Mouse (Mus musculus) heart, embryonic 14.5 days (tissue): Measurements from ENCODE around the gene Anapc11. TPM values are rescaled to one million over a fixed set of nuclear protein-coding genes. Genes with fewer than 3 reads are reported as not detected.

Experiments used
- ATAC-seq: fragments of 200-750 bp; cut with Nextera tagmentation; 2 replicates; pipeline ENCODE4 v1.8.0; 2017; ENCODE audit warnings: low read depth, moderate TSS enrichment; ENCODE audit not compliant: insufficient number of reproducible peaks, insufficient read depth, low FRiP score
- H3K27ac ChIP-seq, 2 experiments: fragments of 200-500 bp in 1 of 2; fragments of 300-500 bp in 1 of 2; sonication (generic) in 1 of 2; replicated peaks in 1 of 2; 2 replicates each; pipeline ENCODE4 v1.5.1; 2012 to 2014; ENCODE audit warnings: low read depth in 2 of 2, low read length in 2 of 2, control low read depth in 1 of 2, mild to moderate bottlenecking in 1 of 2, mixed read lengths in 1 of 2; ENCODE audit not compliant: control insufficient read depth in 1 of 2, insufficient read depth in 1 of 2
- H3K27me3 ChIP-seq: fragments of 300-500 bp; sonication (generic); 2 replicates; pipeline ENCODE4 v1.6.1; 2014; ENCODE audit warnings: mild to moderate bottlenecking, low read length, control low read depth; ENCODE audit not compliant: control insufficient read depth, insufficient read depth
- H3K36me3 ChIP-seq: fragments of 300-500 bp; sonication (generic); 2 replicates; pipeline ENCODE4 v1.6.1; 2014; ENCODE audit warnings: mild to moderate bottlenecking, control low read depth, low read length, mixed read lengths; ENCODE audit not compliant: control insufficient read depth, insufficient read depth
- H3K4me1 ChIP-seq, 2 experiments: fragments of 200-500 bp in 1 of 2; fragments of 300-500 bp in 1 of 2; sonication (generic) in 1 of 2; 2 replicates each; pipeline ENCODE4 v1.6.1; 2012 to 2014; ENCODE audit warnings: low read length in 2 of 2, control low read depth in 1 of 2, mixed read lengths in 1 of 2; ENCODE audit not compliant: control insufficient read depth in 2 of 2, insufficient read depth in 2 of 2
- H3K4me2 ChIP-seq: fragments of 300-500 bp; sonication (generic); 2 replicates; pipeline ENCODE4 v1.6.1; 2014; ENCODE audit warnings: mild to moderate bottlenecking, low read length
- H3K4me3 ChIP-seq, 2 experiments: fragments of 200-500 bp in 1 of 2; fragments of 300-500 bp in 1 of 2; sonication (generic) in 1 of 2; 2 replicates each; pipeline ENCODE4 v1.5.1; 2012 to 2014; ENCODE audit warnings: low read length in 2 of 2, mild to moderate bottlenecking in 2 of 2, control low read depth in 1 of 2, low read depth in 1 of 2, moderate library complexity in 1 of 2; ENCODE audit not compliant: control insufficient read depth in 1 of 2, insufficient read depth in 1 of 2
- H3K9ac ChIP-seq: fragments of 300-500 bp; sonication (generic); 2 replicates; pipeline ENCODE4 v1.6.1; 2014; ENCODE audit warnings: mild to moderate bottlenecking, low read length
- H3K9me3 ChIP-seq: fragments of 300-500 bp; sonication (generic); 2 replicates; pipeline ENCODE4 v1.6.1; 2016; ENCODE audit warnings: low read length, control low read depth; ENCODE audit not compliant: control insufficient read depth
- WGBS: fragments of 180-500 bp; shearing (Covaris S2); extraction: QIAGEN DNeasy Blood & Tissue Kit; methylation state at CpG from one replicate; pipeline ENCODE4 v1.1.7; 2014; 5-methylcytosine and 5-hydroxymethylcytosine counted together
- polyA plus RNA-seq: library from polyadenylated mRNA; unstranded; fragments of >200 nt; fragmentation: Nextera tagmentation; extraction: Ambion mirVana; gene quantifications from 2 replicates; pipeline ENCODE4 v1.2.1, GENCODE M21; 2014

Anapc11 gene
- polyA plus RNA-seq, 1 experiment from 2014 or later, result 251 TPM

- Histone ChIP-seq H3K36me3 (no peaks in the 10 kb centered on the region), H3K4me1 (peaks cover 5 to 9% of the 10 kb centered on the region in 2 experiments), H3K27ac (no peak overlapping the region), H3K9ac (no peak overlapping the region), H3K9me3 (no peaks in the 10 kb centered on the region), H3K4me2 (no peak overlapping the region), H3K4me3 (no peak overlapping the region), H3K27me3 (no peaks in the 10 kb centered on the region)
- no peak for ATAC-seq
- WGBS, result 62% methylated on average over 9 of the region's 9 CpGs
Observed at GRCm38 (mm10) chr11:120641255-120641654, 43.0 kb downstream of the Anapc11 start.

GRCm38 (mm10) chr11:120641869-120642268, 43.6 kb downstream of the Anapc11 start:
- no peaks in the 10 kb centered on the region for H3K27me3 ChIP-seq
- no peak overlapping the region for H3K9ac ChIP-seq
- no peaks in the 10 kb centered on the region for H3K9me3 ChIP-seq
- H3K4me2 ChIP-seq, result no peak overlapping the region
- no peaks in the 10 kb centered on the region for H3K36me3 ChIP-seq
- H3K27ac ChIP-seq, result no peak overlapping the region
- 88% methylated on average over 8 of the region's 8 CpGs for WGBS
- no peak for ATAC-seq
- H3K4me1 ChIP-seq, result peaks cover 6 to 9% of the 10 kb centered on the region in 2 experiments
- H3K4me3 ChIP-seq, result no peak overlapping the region

DNA sequence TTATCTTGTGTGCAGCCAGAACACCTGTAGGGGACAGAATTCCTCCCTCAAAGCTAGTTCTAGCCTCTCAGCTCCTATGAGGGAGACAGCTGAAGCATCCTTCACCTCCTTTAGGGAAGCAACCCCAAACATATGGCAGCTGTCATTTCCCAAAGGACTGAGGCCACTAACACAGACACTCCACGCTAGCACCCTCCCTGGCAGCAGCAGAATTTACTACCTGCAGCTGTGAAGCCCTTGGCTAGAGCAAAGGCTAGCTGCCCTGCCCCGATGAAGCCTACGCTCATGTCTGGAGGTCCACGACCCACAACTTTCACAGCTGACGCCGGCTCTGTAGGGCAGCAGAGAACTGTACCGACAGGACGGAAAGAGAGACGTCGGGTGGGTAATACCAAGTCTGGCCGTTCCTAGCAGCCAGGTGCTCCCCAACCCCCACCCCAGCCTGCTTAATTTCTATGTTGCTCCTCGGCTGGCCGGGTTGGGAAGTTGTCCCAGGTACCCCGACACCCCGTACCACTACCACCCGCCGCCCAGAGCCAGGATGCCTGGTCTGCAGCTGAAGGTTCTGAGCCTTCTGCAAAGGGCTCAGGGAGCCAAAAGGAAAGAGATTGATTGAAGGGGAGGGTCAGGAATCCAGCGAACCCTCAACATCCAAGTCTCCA, 44.8 kb downstream of the Anapc11 start:
- Histone ChIP-seq H3K36me3 (no peaks in the 10 kb centered on the region), H3K27ac (no peak overlapping the region; a peak in 1 of 4 replicates), H3K9ac (peak overlapping the region; percentile 78), H3K9me3 (no peaks in the 10 kb centered on the region), H3K4me3 (peak overlapping the region; percentile 52), H3K4me1 (peaks cover 13 to 17% of the 10 kb centered on the region in 2 experiments), H3K4me2 (peak overlapping the region; percentile 91), H3K27me3 (no peaks in the 10 kb centered on the region)
- peak; percentile 33; the same call in 1 of the 2 replicates for ATAC-seq
- whole genome bisulfite sequencing, result 2% methylated on average over 18 of the region's 18 CpGs

DNA sequence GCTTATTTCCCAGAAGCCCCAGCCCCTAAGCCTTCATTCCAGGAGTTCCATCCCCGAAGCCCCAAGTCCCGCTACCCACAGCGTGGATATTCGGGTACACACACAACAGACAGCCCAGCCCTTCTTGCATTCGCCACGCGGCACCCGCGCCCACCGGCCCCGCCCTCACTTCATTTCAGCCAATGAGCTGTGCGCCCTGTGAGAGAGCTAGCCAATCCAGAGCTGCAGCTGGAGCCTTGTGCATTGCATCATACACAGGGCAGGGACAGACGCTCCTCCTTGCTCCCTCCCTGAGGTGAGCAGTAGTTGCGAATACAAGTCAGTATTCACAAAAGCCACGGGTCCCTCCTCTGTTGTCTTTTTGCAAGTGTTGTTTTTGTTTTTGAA, 45.4 kb downstream of the Anapc11 start, which contains the start of gene Pycr1:
Gene Pycr1 (minus strand): TSS at position 169 of the 387 bp plus-strand sequence.
- peak within 1 kb of the TSS; percentile 78 for H3K9ac ChIP-seq
- no peak within 1 kb of the TSS; a peak in 1 of 4 replicates for H3K27ac ChIP-seq
- H3K4me2 ChIP-seq, result peak within 1 kb of the TSS; percentile 91
- H3K36me3 ChIP-seq, result no peaks in the 10 kb centered on the region
- WGBS, result 1% methylated on average over 15 of the region's 15 CpGs
- H3K9me3 ChIP-seq, result no peaks in the 10 kb centered on the region
- H3K4me1 ChIP-seq, result peaks cover 13 to 17% of the 10 kb centered on the region in 2 experiments
- H3K4me3 ChIP-seq, result peak within 1 kb of the TSS; percentile 52
- ATAC-seq, result peak; percentile 96
- no peaks in the 10 kb centered on the region for H3K27me3 ChIP-seq

- no peak for ATAC-seq
- 65% methylated on average over 35 of the region's 35 CpGs for WGBS
Observed at GRCm38 (mm10) chr11:120647047-120647830, 49.0 kb downstream of the Anapc11 start.

DNA sequence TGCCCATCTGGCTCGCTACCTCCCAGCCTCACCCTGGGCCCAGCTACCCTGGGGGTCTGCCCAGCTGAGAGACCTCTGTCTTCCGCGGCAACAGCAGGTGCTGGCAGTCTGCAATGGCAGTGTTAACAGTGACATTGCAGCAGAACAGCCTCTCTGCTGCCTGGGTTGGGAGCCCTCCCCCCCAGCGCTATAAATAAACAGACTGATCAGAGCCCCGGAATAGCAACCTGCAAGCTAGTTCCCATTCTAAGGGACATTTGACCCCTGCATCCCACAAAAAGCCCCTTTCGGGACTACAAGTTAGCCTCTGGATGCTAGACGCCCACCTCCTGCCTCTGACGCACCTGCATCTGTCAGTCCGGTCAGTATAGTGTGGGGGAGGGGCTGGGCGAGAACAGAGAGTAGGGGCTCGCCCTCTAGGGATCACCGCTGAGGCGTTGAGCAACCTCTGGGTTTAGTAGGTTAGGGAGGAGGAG, 49.8 kb downstream of the Anapc11 start, which contains the start of gene Myadml2:
Gene Myadml2 (minus strand): TSS at position 158 of the 476 bp plus-strand sequence.
- no peaks in the 10 kb centered on the region for H3K27me3 ChIP-seq
- H3K9me3 ChIP-seq, result no peaks in the 10 kb centered on the region
- peak; percentile 40; the same call in 1 of the 2 replicates for ATAC-seq
- peak within 1 kb of the TSS; percentile 49 to 68 for H3K4me3 ChIP-seq
- peak within 1 kb of the TSS; percentile 80 for H3K9ac ChIP-seq
- 2% methylated on average over 13 of the region's 13 CpGs for WGBS
- peaks cover 9 to 12% of the 10 kb centered on the region in 2 experiments for H3K4me1 ChIP-seq
- peak within 1 kb of the TSS; percentile 72 for H3K4me2 ChIP-seq
- H3K36me3 ChIP-seq, result no peaks in the 10 kb centered on the region
- peak within 1 kb of the TSS; percentile 86 to 95 for H3K27ac ChIP-seq

More at GRCm38 (mm10) chr11:120647047-120647830, 49.0 kb downstream of the Anapc11 start:
- H3K9me3 ChIP-seq, result no peaks in the 10 kb centered on the region
- H3K27me3 ChIP-seq, result no peaks in the 10 kb centered on the region
- peak overlapping the region; percentile 80 for H3K9ac ChIP-seq
- no peaks in the 10 kb centered on the region for H3K36me3 ChIP-seq
- peak overlapping the region; percentile 86 to 95 for H3K27ac ChIP-seq
- peak overlapping the region; percentile 49 to 68 for H3K4me3 ChIP-seq
- H3K4me1 ChIP-seq, result peaks cover 13 to 17% of the 10 kb centered on the region in 2 experiments
- H3K4me2 ChIP-seq, result peak overlapping the region; percentile 72

GRCm38 (mm10) chr11:120651872-120652271, 53.7 kb downstream of the Anapc11 start:
- Histone ChIP-seq H3K27me3 (peaks cover 7% of the 10 kb centered on the region; the same call in 1 of the 2 replicates), H3K4me2 (no peak overlapping the region), H3K27ac (no peak overlapping the region), H3K9me3 (no peaks in the 10 kb centered on the region), H3K4me3 (no peak overlapping the region), H3K4me1 (peaks cover 7 to 8% of the 10 kb centered on the region in 2 experiments; a peak in 2 of 4 replicates), H3K36me3 (no peaks in the 10 kb centered on the region), H3K9ac (no peak overlapping the region)
- no peak for ATAC-seq
- 66% methylated on average over 3 of the region's 3 CpGs for WGBS
